ENCODE assay signal across 18 mouse cellular contexts in the genomic region with DNA sequence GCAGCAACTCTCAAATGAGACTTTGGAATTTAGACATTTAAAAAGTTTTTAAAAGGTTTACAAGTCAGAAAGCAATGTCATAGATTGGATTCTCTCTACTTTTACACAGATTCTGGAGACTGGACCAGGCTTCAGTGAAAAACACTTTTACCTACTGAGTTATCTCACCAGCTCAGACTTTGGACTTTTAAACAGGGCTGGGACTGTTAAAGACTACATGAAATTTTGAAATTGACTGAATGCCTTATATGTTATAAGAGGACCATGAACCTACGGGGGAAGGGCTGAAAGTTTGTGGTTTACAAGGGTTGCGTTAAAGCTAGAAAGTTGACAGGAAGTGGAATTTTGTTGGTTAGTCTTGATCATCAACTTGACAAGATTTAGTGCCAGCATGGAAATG. TPM values are rescaled to one million over a fixed set of nuclear protein-coding genes. Genes with fewer than 3 reads are reported as not detected.
DNase-seq lines count a peak whose midpoint lies in the region; ATAC-seq and TF ChIP-seq lines count a peak whose summit lies in the region.
"Had no signal": no experiment of that assay in that cellular context is flagged by ENCODE, and none has a peak within 500 bp of the region (broad histone marks: within the 10 kb centered on the region; RNA-seq: fewer than 3 reads in every experiment).

No protein-coding gene starts in this region.

- H3K27ac ChIP-seq in intestine, embryonic 15.5 days, result no peak overlapping the region
- H3K27ac ChIP-seq in layer of hippocampus, adult 2 months, result no peak overlapping the region
- H3K27ac ChIP-seq: embryonic facial prominence, embryonic 12.5 days; forebrain, embryonic 15.5 days; heart, embryonic 10.5 days; hindbrain, embryonic 13.5 days had no signal

- TF ChIP-seq CTCF in layer of hippocampus, adult 2 months (conservative IDR thresholded peaks at IDR 0.05), result no peak

- ATAC-seq in granulocyte monocyte progenitor cell, adult 5-6 weeks (replicated peaks; ENCODE audit: poor library complexity, severe bottlenecking), result peak; percentile 55
- peak; percentile 78 for ATAC-seq in intestine, embryonic 15.5 days
- ATAC-seq in megakaryocyte, adult 5-6 weeks (ENCODE audit: poor library complexity, severe bottlenecking), result 0 out of 2 replicates have a peak, but pooled peaks have one; percentile 19
- ATAC-seq: forebrain, embryonic 15.5 days had no signal

- H3K36me3 ChIP-seq in intestine, embryonic 15.5 days, result no peaks in the 10 kb centered on the region
- H3K36me3 ChIP-seq: embryonic facial prominence, embryonic 12.5 days; forebrain, embryonic 15.5 days; heart, embryonic 10.5 days; hindbrain, embryonic 13.5 days had no signal

- H3K27me3 ChIP-seq in intestine, embryonic 15.5 days (replicated peaks), result no peaks in the 10 kb centered on the region
- H3K27me3 ChIP-seq: embryonic facial prominence, embryonic 12.5 days; forebrain, embryonic 15.5 days; hindbrain, embryonic 13.5 days had no signal

- DNase-seq in layer of hippocampus, adult 2 months (ENCODE audit: low spot score in 2 of 2), result no peak
- DNase-seq in spleen, postnatal 36 days (ENCODE audit: low spot score in 2 of 2), result no peak
- no peak for DNase-seq in spleen, postnatal 14 days (ENCODE audit: low spot score in 2 of 2)
- DNase-seq: adrenal gland, adult 8-10 months; adrenal gland, postnatal 36 days; cerebellum, adult 2 months; cerebellum, postnatal 10 days; gastrocnemius, postnatal 36 days; heart, adult 18-20 months; heart, postnatal 10 days; heart, postnatal 4 days had no signal

- H3K9me3 ChIP-seq in intestine, embryonic 15.5 days, result no peaks in the 10 kb centered on the region
- H3K9me3 ChIP-seq: embryonic facial prominence, embryonic 12.5 days; forebrain, embryonic 15.5 days; heart, embryonic 10.5 days; hindbrain, embryonic 13.5 days had no signal

- no peak overlapping the region for H3K9ac ChIP-seq in intestine, embryonic 15.5 days
- H3K9ac ChIP-seq: embryonic facial prominence, embryonic 12.5 days; forebrain, embryonic 15.5 days; hindbrain, embryonic 13.5 days had no signal

- no peak overlapping the region for H3K4me2 ChIP-seq in intestine, embryonic 15.5 days (replicated peaks)
- H3K4me2 ChIP-seq: embryonic facial prominence, embryonic 12.5 days; forebrain, embryonic 15.5 days; hindbrain, embryonic 13.5 days had no signal

- 71% methylated on average over 2 of the region's 2 CpGs for WGBS in intestine, embryonic 15.5 days

- no peaks in the 10 kb centered on the region for H3K4me1 ChIP-seq in intestine, embryonic 15.5 days (replicated peaks)
- H3K4me1 ChIP-seq: embryonic facial prominence, embryonic 12.5 days; forebrain, embryonic 15.5 days; heart, embryonic 10.5 days; hindbrain, embryonic 13.5 days had no signal

- no peak overlapping the region for H3K4me3 ChIP-seq in intestine, embryonic 15.5 days (replicated peaks)
- H3K4me3 ChIP-seq in layer of hippocampus, adult 2 months, result no peak overlapping the region
- H3K4me3 ChIP-seq: embryonic facial prominence, embryonic 12.5 days; forebrain, embryonic 15.5 days; heart, embryonic 10.5 days; hindbrain, embryonic 13.5 days had no signal

RNA-seq across cellular contexts. Expression of a gene that starts 34.1 kb away (rescaled TPM):
- total RNA-seq in granulocyte monocyte progenitor cell, adult 5-6 weeks (2014; fragmentation: Nextera tagmentation), result not detected in 2 replicates
- not detected in 2 replicates for total RNA-seq in granulocyte monocyte progenitor cell, adult 5-6 weeks (2017)
- 13.8 and 16.5 TPM in 2 replicates for polyA plus RNA-seq in intestine, embryonic 15.5 days (2015; fragmentation: Nextera tagmentation; extraction: Ambion mirVana)
- total RNA-seq in megakaryocyte, adult 5-6 weeks (2015), result not detected in 2 replicates
- total RNA-seq in megakaryocyte, adult 5-6 weeks (2017), result 0.07 TPM in 1 of 2 replicates, not detected in the other
- total RNA-seq in layer of hippocampus, adult 2 months (2021), result 1 to 10 TPM; 1.7 to 2.0 TPM

Comparison
In these comparisons a context has a peak if more than half of its experiments do, and no peak if none do; other contexts are left out.
1. ATAC-seq: peak in every context shown above with its lines; median percentile 78 in intestine, embryonic 15.5 days; 55 in granulocyte monocyte progenitor cell, adult 5-6 weeks; 19 in megakaryocyte, adult 5-6 weeks.